Mouse (Mus musculus) heart, adult 2 months (tissue): Measurements from ENCODE around the gene Pex11g. TPM values are rescaled to one million over a fixed set of nuclear protein-coding genes. Genes with fewer than 3 reads are reported as not detected.

Experiments
- DNase-seq, 2 experiments: peaks; one replicate each; pipeline ENCODE4 v3.0.0; 2021
- H3K27ac ChIP-seq: fragments of 200-600 bp; 2 replicates; pipeline ENCODE4 v1.8.1; 2022
- H3K27me3 ChIP-seq: fragments of 200-500 bp; 2 replicates; pipeline ENCODE4 v1.6.1; 2012; ENCODE audit warnings: mild to moderate bottlenecking, low read length, inconsistent platforms, mixed read lengths; ENCODE audit not compliant: control insufficient read depth, insufficient read depth
- H3K36me3 ChIP-seq: fragments of 200-500 bp; 2 replicates; pipeline ENCODE4 v1.6.1; 2012; ENCODE audit warnings: low read length, inconsistent platforms; ENCODE audit not compliant: control insufficient read depth, insufficient read depth
- H3K4me1 ChIP-seq: fragments of 200-500 bp; 2 replicates; pipeline ENCODE4 v1.6.1; 2011; ENCODE audit warnings: low read length; ENCODE audit not compliant: control insufficient read depth, insufficient read depth
- H3K4me3 ChIP-seq: fragments of 200-600 bp; 2 replicates; pipeline ENCODE4 v1.8.1; 2022
- H3K79me2 ChIP-seq: fragments of 200-500 bp; replicated peaks from 2 replicates; pipeline ENCODE4 v1.6.1; 2012; ENCODE audit warnings: mild to moderate bottlenecking, inconsistent platforms, low read length, moderate library complexity, mixed read lengths; ENCODE audit not compliant: control insufficient read depth, insufficient read depth
- H3K9ac ChIP-seq: fragments of 200-500 bp; 2 replicates; pipeline ENCODE4 v1.6.1; 2012; ENCODE audit warnings: low read depth, mild to moderate bottlenecking, control low read depth, inconsistent platforms, low read length, mixed read lengths
- CTCF ChIP-seq: fragments of 200-600 bp; IDR thresholded peaks from 2 replicates; pipeline ENCODE4 v1.8.1; 2022; ENCODE audit warnings: antibody characterized with exemption, mild to moderate bottlenecking, moderate library complexity
- EP300 ChIP-seq: fragments of 200-500 bp; IDR thresholded peaks from 2 replicates; pipeline ENCODE4 v1.6.1; 2011; ENCODE audit warnings: low read depth, low read length, control low read depth; ENCODE audit not compliant: insufficient read depth
- POLR2A ChIP-seq: fragments of 200-500 bp; IDR thresholded peaks from 2 replicates; pipeline ENCODE4 v1.6.1; 2011; ENCODE audit warnings: mild to moderate bottlenecking, low read depth, low read length, control low read depth; ENCODE audit not compliant: insufficient read depth
- WGBS: fragments of 180-500 bp; shearing (Covaris S2); methylation state at CpG from one replicate; pipeline ENCODE4 v1.1.7; 2018; 5-methylcytosine and 5-hydroxymethylcytosine counted together
- intact Hi-C: fragments of 180-260 bp; cut with DNase I; formaldehyde crosslinking; loops from one replicate; pipeline ENCODE4 v1.15.1; 2025
- polyA plus RNA-seq: library from polyadenylated mRNA; depleted of rRNA; stranded (reverse); fragments of >200 nt; gene quantifications from 2 replicates; pipeline ENCODE4 v1.2.3, GENCODE M21; 2012; rRNA removed
- total RNA-seq, 2 experiments: library from RNA; stranded (reverse); gene quantifications; 2 replicates each; pipeline ENCODE4 v1.2.3; 2021

The Pex11g gene
- total and polyA plus RNA-seq, 3 experiments: 2.4 to 4.5 (median 3.1) TPM

GRCm38 (mm10) chr8:3407417-3407816, 60.1 kb downstream of the Pex11g start:
- Histone ChIP-seq H3K27ac (no peak overlapping the region), H3K4me1 (peaks cover 10% of the 10 kb centered on the region), H3K4me3 (no peak overlapping the region), H3K9ac (no peak overlapping the region), H3K36me3 (peaks cover 3% of the 10 kb centered on the region), H3K27me3 (no peaks in the 10 kb centered on the region), H3K79me2 (peaks cover 3% of the 10 kb centered on the region; the same call in 1 of the 2 replicates)
- intact Hi-C loops: no loop called here
- no peak for TF ChIP-seq POLR2A
- no peak for TF ChIP-seq EP300
- TF ChIP-seq CTCF: no peak
- 65% methylated on average over 3 of the region's 3 CpGs for WGBS
- DNase-seq: no peak

Other genes with a start within 250 kb of the Pex11g start
- gene Insr, start 188.1 kb downstream of the Pex11g start, total RNA-seq: 100 to 1,000 TPM; 112 to 145 TPM
- gene Insr, start 188.1 kb downstream of the Pex11g start, polyA plus RNA-seq: 24.6 and 42.3 TPM in 2 replicates
- gene A430078G23Rik, start 114.3 kb downstream of the Pex11g start, total RNA-seq: under 1 TPM; 0.57 TPM
- 0.41 and 0.53 TPM in 2 replicates for gene A430078G23Rik, start 114.3 kb downstream of the Pex11g start, polyA plus RNA-seq
- 10 to 100 TPM; 18.7 to 20.4 TPM for gene Arhgef18, start 74.7 kb downstream of the Pex11g start, total RNA-seq
- gene Arhgef18, start 74.7 kb downstream of the Pex11g start, polyA plus RNA-seq: 12.3 and 15.3 TPM in 2 replicates
- under 1 TPM in 1 of 2 experiments, not detected in 1; 0.14 TPM for gene Tex45, start 3.2 kb upstream of the Pex11g start, total RNA-seq
- gene Tex45, start 3.2 kb upstream of the Pex11g start, polyA plus RNA-seq: 0.12 TPM in 1 of 2 replicates, not detected in the other
- gene Zfp358, start 25.5 kb upstream of the Pex11g start, total RNA-seq: 10 to 100 TPM; 24.9 to 30.7 TPM
- 51.3 and 53.9 TPM in 2 replicates for gene Zfp358, start 25.5 kb upstream of the Pex11g start, polyA plus RNA-seq
- 10 to 100 TPM; 20.6 to 23.1 TPM for gene Mcoln1, start 32.8 kb upstream of the Pex11g start, total RNA-seq
- gene Mcoln1, start 32.8 kb upstream of the Pex11g start, polyA plus RNA-seq: 86.9 and 123 TPM in 2 replicates
- 10 to 100 TPM in 1 of 2 experiments, 1 to 10 TPM in 1; 8.5 to 11.1 TPM for gene Pnpla6, start 47.7 kb upstream of the Pex11g start, total RNA-seq
- gene Pnpla6, start 47.7 kb upstream of the Pex11g start, polyA plus RNA-seq: 24.8 and 25.1 TPM in 2 replicates
- under 1 TPM in 1 of 2 experiments, not detected in 1; 0.39 TPM for gene C330021F23Rik, start 100.3 kb upstream of the Pex11g start, total RNA-seq
- gene C330021F23Rik, start 100.3 kb upstream of the Pex11g start, polyA plus RNA-seq: 0.50 TPM in 1 of 2 replicates, not detected in the other
- gene Camsap3, start 119.6 kb upstream of the Pex11g start, total RNA-seq: 1 to 10 TPM in 1 of 2 experiments, under 1 TPM in 1; 0.68 to 1.2 TPM
- gene Camsap3, start 119.6 kb upstream of the Pex11g start, polyA plus RNA-seq: 1.8 and 1.9 TPM in 2 replicates
- gene Xab2, start 153.6 kb upstream of the Pex11g start, total RNA-seq: 10 to 100 TPM; 15.3 to 15.4 TPM
- gene Xab2, start 153.6 kb upstream of the Pex11g start, polyA plus RNA-seq: 27.0 and 30.1 TPM in 2 replicates
- gene Pet100, start 153.9 kb upstream of the Pex11g start, total RNA-seq: 10 to 100 TPM; 79.1 to 92.2 TPM
- 7.6 and 13.6 TPM in 2 replicates for gene Pet100, start 153.9 kb upstream of the Pex11g start, polyA plus RNA-seq
- gene Pcp2, start 157.9 kb upstream of the Pex11g start, total RNA-seq: not detected
- gene Pcp2, start 157.9 kb upstream of the Pex11g start, polyA plus RNA-seq: not detected in 2 replicates
- gene Stxbp2, start 163.3 kb upstream of the Pex11g start, total RNA-seq: 1 to 10 TPM; 5.7 to 6.4 TPM
- gene Stxbp2, start 163.3 kb upstream of the Pex11g start, polyA plus RNA-seq: 9.6 and 13.4 TPM in 2 replicates
- 1 to 10 TPM in 1 of 2 experiments, under 1 TPM in 1; 0.86 to 2.4 TPM for gene Retn, start 188.1 kb upstream of the Pex11g start, total RNA-seq
- 3.0 and 8.4 TPM in 2 replicates for gene Retn, start 188.1 kb upstream of the Pex11g start, polyA plus RNA-seq
- gene Mcemp1, start 198.1 kb upstream of the Pex11g start, total RNA-seq: under 1 TPM; 0.21 to 0.89 TPM
- gene Mcemp1, start 198.1 kb upstream of the Pex11g start, polyA plus RNA-seq: 0.31 TPM in 1 of 2 replicates, not detected in the other
- gene Fcor, start 204.7 kb upstream of the Pex11g start, total RNA-seq: 1 to 10 TPM; 1.0 to 1.6 TPM
- 4.2 and 12.9 TPM in 2 replicates for gene Fcor, start 204.7 kb upstream of the Pex11g start, polyA plus RNA-seq
- 10 to 100 TPM; 17.6 to 19.3 TPM for gene Trappc5, start 208.6 kb upstream of the Pex11g start, total RNA-seq
- gene Trappc5, start 208.6 kb upstream of the Pex11g start, polyA plus RNA-seq: 19.9 and 30.1 TPM in 2 replicates
- gene Fcer2a, start 226.5 kb upstream of the Pex11g start, total RNA-seq: under 1 TPM; 0.29 to 0.32 TPM
- gene Fcer2a, start 226.5 kb upstream of the Pex11g start, polyA plus RNA-seq: 0.76 and 0.98 TPM in 2 replicates